Mouse (Mus musculus) megakaryocyte, embryonic 14.5 days (primary cell): ENCODE data around the gene Faxc. TPM values are rescaled to one million over a fixed set of nuclear protein-coding genes. Genes with fewer than 3 reads are reported as not detected.

Source experiments
- H3K27me3 ChIP-seq: replicated peaks from 2 replicates; pipeline ENCODE3; 2012; ENCODE audit warnings: inconsistent platforms
- H3K36me3 ChIP-seq: replicated peaks from 2 replicates; pipeline ENCODE3; 2012; ENCODE audit warnings: low read length, inconsistent platforms, mixed read lengths
- H3K4me1 ChIP-seq: 2 replicates; pipeline ENCODE4 v1.6.1; 2012; ENCODE audit warnings: inconsistent platforms
- H3K4me3 ChIP-seq: replicated peaks from 2 replicates; pipeline ENCODE3; 2012; ENCODE audit warnings: moderate library complexity, mild to moderate bottlenecking, inconsistent platforms
- H3K9me3 ChIP-seq: 2 replicates; pipeline ENCODE4 v1.6.1; 2012; ENCODE audit warnings: inconsistent platforms
- FLI1 ChIP-seq: IDR thresholded peaks from 2 replicates; pipeline ENCODE4 v1.6.1; 2012; ENCODE audit warnings: low read length, inconsistent platforms, mixed read lengths
- GATA1 ChIP-seq: IDR thresholded peaks from 3 replicates; pipeline ENCODE4 v1.6.1; 2012; ENCODE audit warnings: mixed read lengths, low read length, inconsistent platforms, borderline replicate concordance
- polyA plus RNA-seq: library from polyadenylated mRNA; stranded (reverse); fragments of >175 nt; gene quantifications from 2 replicates; pipeline ENCODE4 v1.2.3, GENCODE M21; 2012; ENCODE audit warnings: low replicate concordance; ENCODE audit not compliant: insufficient read depth

Faxc gene
- polyA plus RNA-seq, 1 experiment, result not detected

DNA sequence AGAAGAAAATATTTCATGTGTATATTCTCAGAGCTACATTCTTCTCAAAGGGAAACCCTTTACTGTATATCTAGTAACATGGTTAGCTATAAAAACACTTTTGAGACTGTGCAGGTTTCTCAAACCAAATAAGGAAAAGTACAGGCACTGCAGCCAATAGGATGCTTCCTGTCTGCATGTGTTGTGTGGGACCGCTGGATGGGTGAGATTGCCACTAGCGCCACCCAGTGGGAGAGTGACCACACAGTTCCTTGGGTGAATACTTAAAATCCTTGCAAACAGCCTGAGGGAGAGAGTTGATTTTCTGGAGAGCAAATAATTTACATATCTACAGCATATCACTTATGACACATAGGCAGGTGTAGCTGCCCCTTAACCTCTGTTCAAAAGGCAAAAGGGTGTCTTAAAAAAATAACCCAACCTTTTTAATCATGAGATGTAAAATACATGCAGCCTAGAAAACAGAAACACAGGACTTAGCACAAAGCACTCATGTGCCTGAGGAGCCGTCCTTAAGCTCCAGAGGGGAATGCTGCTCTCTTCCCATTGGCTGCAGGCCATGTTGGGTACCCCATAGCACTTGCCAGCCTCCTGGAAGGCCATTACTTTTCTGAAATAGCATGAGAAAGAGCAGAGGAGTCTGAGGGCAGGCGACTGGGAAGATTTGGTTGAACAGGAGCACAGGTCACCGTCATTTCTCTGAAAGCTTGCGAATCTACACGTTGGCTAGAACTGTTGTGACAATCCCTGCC lies 26.6 kb downstream of the Faxc start:
- H3K9me3 ChIP-seq, result no peaks in the 10 kb centered on the region
- no peaks in the 10 kb centered on the region for H3K36me3 ChIP-seq
- H3K27me3 ChIP-seq, result no peaks in the 10 kb centered on the region
- H3K4me1 ChIP-seq, result peaks cover 21% of the 10 kb centered on the region
- H3K4me3 ChIP-seq, result no peak overlapping the region
- no peak for TF ChIP-seq GATA1
- TF ChIP-seq FLI1, result no peak

GRCm38 (mm10) chr4:21971949-21972348 lies 40.8 kb downstream of the Faxc start:
- Histone ChIP-seq H3K27me3 (peaks cover 2% of the 10 kb centered on the region), H3K36me3 (no peaks in the 10 kb centered on the region), H3K4me3 (no peak overlapping the region), H3K9me3 (peaks cover 6% of the 10 kb centered on the region; the same call in 1 of the 2 replicates), H3K4me1 (no peaks in the 10 kb centered on the region)
- TF ChIP-seq FLI1 (no peak), GATA1 (no peak)

- no peak for TF ChIP-seq FLI1
- no peak for TF ChIP-seq GATA1
- no peak overlapping the region for H3K4me3 ChIP-seq
- H3K36me3 ChIP-seq, result no peaks in the 10 kb centered on the region
- no peaks in the 10 kb centered on the region for H3K4me1 ChIP-seq
- peaks cover 6% of the 10 kb centered on the region; the same call in 1 of the 2 replicates for H3K9me3 ChIP-seq
- no peaks in the 10 kb centered on the region for H3K27me3 ChIP-seq
These were observed 43.0 kb downstream of the Faxc start for GRCm38 (mm10) chr4:21974126-21974525.

GRCm38 (mm10) chr4:21980471-21980870 lies 49.3 kb downstream of the Faxc start:
- Histone ChIP-seq H3K36me3 (no peaks in the 10 kb centered on the region), H3K27me3 (no peaks in the 10 kb centered on the region), H3K4me3 (no peak overlapping the region), H3K9me3 (no peaks in the 10 kb centered on the region), H3K4me1 (no peaks in the 10 kb centered on the region)
- TF ChIP-seq GATA1, result no peak
- TF ChIP-seq FLI1, result no peak

GRCm38 (mm10) chr4:21982449-21982848 lies 51.3 kb downstream of the Faxc start:
- Histone ChIP-seq H3K4me1 (no peaks in the 10 kb centered on the region), H3K27me3 (no peaks in the 10 kb centered on the region), H3K4me3 (no peak overlapping the region), H3K9me3 (no peaks in the 10 kb centered on the region), H3K36me3 (no peaks in the 10 kb centered on the region)
- TF ChIP-seq GATA1 (no peak), FLI1 (no peak)

DNA sequence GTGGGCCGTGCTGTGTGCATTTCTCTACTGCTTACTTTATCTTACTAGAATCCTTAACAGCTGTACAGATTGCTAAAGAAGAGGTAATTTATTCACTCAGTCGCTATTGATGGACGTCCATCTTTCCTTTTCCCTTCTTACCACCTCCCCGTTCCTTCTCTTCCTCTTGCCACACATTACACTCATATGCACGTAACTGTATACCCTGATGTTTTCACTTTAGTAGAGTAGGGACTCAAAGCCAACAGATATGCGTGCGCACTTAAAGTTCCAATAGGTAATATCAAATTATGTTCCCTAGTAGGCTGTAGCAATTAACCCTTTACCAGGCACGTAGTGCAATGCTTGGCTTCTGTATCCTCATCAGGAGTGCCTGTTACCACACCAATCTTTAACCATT lies 55.7 kb downstream of the Faxc start:
- Histone ChIP-seq H3K36me3 (no peaks in the 10 kb centered on the region), H3K27me3 (no peaks in the 10 kb centered on the region), H3K4me1 (peaks cover 5% of the 10 kb centered on the region), H3K4me3 (no peak overlapping the region), H3K9me3 (no peaks in the 10 kb centered on the region)
- no peak for TF ChIP-seq GATA1
- TF ChIP-seq FLI1, result no peak

GRCm38 (mm10) chr4:21987460-21987859 lies 56.3 kb downstream of the Faxc start:
- H3K27me3 ChIP-seq, result no peaks in the 10 kb centered on the region
- H3K4me1 ChIP-seq, result peaks cover 5% of the 10 kb centered on the region
- TF ChIP-seq GATA1 (no peak), FLI1 (no peak)
- H3K36me3 ChIP-seq, result no peaks in the 10 kb centered on the region
- no peaks in the 10 kb centered on the region for H3K9me3 ChIP-seq
- no peak overlapping the region for H3K4me3 ChIP-seq

- Histone ChIP-seq H3K27me3 (no peaks in the 10 kb centered on the region), H3K4me3 (no peak overlapping the region), H3K9me3 (no peaks in the 10 kb centered on the region), H3K36me3 (no peaks in the 10 kb centered on the region), H3K4me1 (peaks cover 5% of the 10 kb centered on the region)
- no peak for TF ChIP-seq GATA1
- TF ChIP-seq FLI1, result no peak
These were observed 58.5 kb downstream of the Faxc start for GRCm38 (mm10) chr4:21989571-21990091.

GRCm38 (mm10) chr4:21990580-21991235 lies 59.6 kb downstream of the Faxc start:
- Histone ChIP-seq H3K36me3 (no peaks in the 10 kb centered on the region), H3K9me3 (no peaks in the 10 kb centered on the region), H3K4me3 (no peak overlapping the region), H3K27me3 (no peaks in the 10 kb centered on the region), H3K4me1 (peaks cover 5% of the 10 kb centered on the region)
- TF ChIP-seq GATA1, result no peak
- TF ChIP-seq FLI1, result no peak
